Mouse (Mus musculus) CD4-positive helper T cell, adult 2 months (primary cell): ENCODE results near the gene Phf8.
"Not testable (repeated sequence)": the region's sequence is repeated elsewhere in the genome, so short reads cannot be mapped to it uniquely, and the experiment has no call there.

ENCODE experiments used
- DNase-seq: peaks from one replicate; pipeline ENCODE4 v3.0.0-alpha.2; 2012; ENCODE audit warnings: low read depth, missing footprints, low spot score

The Phf8 gene

GRCm38 (mm10) chrX:151520458-151521322, at the start of gene Phf8:
TSS of gene Phf8 (plus strand) at chrX:151520672.
- peak; percentile 97 for DNase-seq

GRCm38 (mm10) chrX:151488128-151488527, 32.3 kb upstream of the Phf8 start:
- DNase-seq, result peak; percentile 3

GRCm38 (mm10) chrX:151493269-151493668, 27.2 kb upstream of the Phf8 start:
- DNase-seq, result not testable (repeated sequence)

- DNase-seq, result no peak
Observed at GRCm38 (mm10) chrX:151496596-151496995, 23.9 kb upstream of the Phf8 start.

- no peak for DNase-seq
Observed at GRCm38 (mm10) chrX:151508536-151508935, 11.9 kb upstream of the Phf8 start.

- DNase-seq, result no peak
Observed at GRCm38 (mm10) chrX:151509906-151510305, 10.6 kb upstream of the Phf8 start.

GRCm38 (mm10) chrX:151513066-151513465, 7.4 kb upstream of the Phf8 start:
- DNase-seq, result no peak

GRCm38 (mm10) chrX:151513694-151514093, 6.8 kb upstream of the Phf8 start:
- no peak for DNase-seq

- no peak for DNase-seq
Observed at GRCm38 (mm10) chrX:151518181-151518580, 2.3 kb upstream of the Phf8 start.

- no peak for DNase-seq
Observed at GRCm38 (mm10) chrX:151520127-151520457, 380 bp upstream of the Phf8 start.

- DNase-seq, result peak; percentile 27
Observed at GRCm38 (mm10) chrX:151521786-151522522, 1.5 kb downstream of the Phf8 start.

GRCm38 (mm10) chrX:151553356-151553755, 32.9 kb downstream of the Phf8 start:
- no peak for DNase-seq

- peak; percentile 4 for DNase-seq
Observed at GRCm38 (mm10) chrX:151575166-151575565, 54.7 kb downstream of the Phf8 start.

GRCm38 (mm10) chrX:151643386-151643785, 122.9 kb downstream of the Phf8 start:
- no peak for DNase-seq

- DNase-seq, result no peak
Observed at GRCm38 (mm10) chrX:151653744-151654143, 133.3 kb downstream of the Phf8 start.

GRCm38 (mm10) chrX:151674492-151675171, 154.2 kb downstream of the Phf8 start:
- DNase-seq, result no peak
